Comparison of ENCODE assay signal across 30 mouse cellular contexts in genomic region chr16:22847686-22848085, GRCm38 (mm10). TPM values are rescaled to one million over a fixed set of nuclear protein-coding genes. Genes with fewer than 3 reads are reported as not detected.
A peak's percentile ranks its signal among the peaks of the same experiment; 100 is the strongest.
DNase-seq lines count a peak whose midpoint lies in the region; ATAC-seq and TF ChIP-seq lines count a peak whose summit lies in the region.
"Had no signal": no experiment of that assay in that cellular context is flagged by ENCODE, and none has a peak within 500 bp of the region (broad histone marks: within the 10 kb centered on the region; RNA-seq: fewer than 3 reads in every experiment).

No protein-coding gene starts in this region.

- H3K36me3 ChIP-seq in heart, embryonic 10.5 days, result no peaks in the 10 kb centered on the region
- H3K36me3 ChIP-seq in heart, adult 2 months (ENCODE audit: control insufficient read depth, insufficient read depth, low read length), result no peaks in the 10 kb centered on the region
- no peaks in the 10 kb centered on the region for H3K36me3 ChIP-seq in forebrain, embryonic 13.5 days (ENCODE audit: poor library complexity, severe bottlenecking)

- H3K4me3 ChIP-seq in heart, embryonic 10.5 days, result no peak overlapping the region
- H3K4me3 ChIP-seq in heart, adult 2 months, result no peak overlapping the region
- H3K4me3 ChIP-seq in embryonic fibroblast, embryonic 13.5 days (ENCODE audit: insufficient read depth, low read length), result no peak overlapping the region
- no peak overlapping the region for H3K4me3 ChIP-seq in forebrain, embryonic 13.5 days

- ATAC-seq in megakaryocyte, adult 5-6 weeks (ENCODE audit: poor library complexity, severe bottlenecking), result no peak
- no peak for ATAC-seq in forebrain, embryonic 13.5 days
- ATAC-seq: activated CD4-positive, CD25-positive, alpha-beta regulatory T cell, adult 4 months; CD4-positive, CD25-positive, alpha-beta regulatory T cell, adult 4 months had no signal

- intact Hi-C loops in heart, adult 2 months (cut with DNase I), result no loop called here

- WGBS in heart, embryonic 10.5 days, result 84% methylated on average over 1 of the region's 1 CpGs
- WGBS in heart, adult 2 months, result 89% methylated on average over 1 of the region's 1 CpGs
- 88% methylated on average over 1 of the region's 1 CpGs for WGBS in forebrain, embryonic 13.5 days

- TF ChIP-seq CTCF in heart, adult 2 months (IDR thresholded peaks at IDR 0.05), result no peak
- no peak for TF ChIP-seq CTCF in embryonic fibroblast, embryonic 13.5 days (IDR thresholded peaks at IDR 0.05; ENCODE audit: borderline replicate concordance, insufficient read depth, low read length)

- peaks cover 15% of the 10 kb centered on the region for H3K4me1 ChIP-seq in heart, embryonic 10.5 days
- no peaks in the 10 kb centered on the region; the same call in 1 of the 2 replicates for H3K4me1 ChIP-seq in heart, adult 2 months (ENCODE audit: control insufficient read depth, insufficient read depth, low read length)
- H3K4me1 ChIP-seq in embryonic fibroblast, embryonic 13.5 days (ENCODE audit: control insufficient read depth, insufficient read depth, low read length), result peaks cover 7% of the 10 kb centered on the region; the same call in 1 of the 2 replicates
- peaks cover 14% of the 10 kb centered on the region for H3K4me1 ChIP-seq in forebrain, embryonic 13.5 days

- H3K4me2 ChIP-seq in forebrain, embryonic 13.5 days, result no peak overlapping the region

- no peak overlapping the region for H3K27ac ChIP-seq in heart, embryonic 10.5 days
- H3K27ac ChIP-seq in heart, adult 2 months, result no peak overlapping the region
- 0 out of 2 replicates have a peak overlapping the region, but pooled peaks have one; percentile 25 for H3K27ac ChIP-seq in embryonic fibroblast, embryonic 13.5 days (ENCODE audit: insufficient read depth, low read length)
- no peak overlapping the region for H3K27ac ChIP-seq in forebrain, embryonic 13.5 days

- TF ChIP-seq EP300 in heart, adult 2 months (IDR thresholded peaks at IDR 0.05; ENCODE audit: insufficient read depth, low read depth, low read length), result no peak

- DNase-seq in heart, embryonic 10.5 days (ENCODE audit: low spot score), result peak; percentile 36
- no peak for DNase-seq in heart, adult 2 months
- peak; percentile 80 for DNase-seq in 3T3-L1 (ENCODE audit: low read depth, low spot score)
- DNase-seq in NIH3T3 (ENCODE audit: low read depth), result peak; percentile 57
- DNase-seq in retina, postnatal 1 day, result no peak
- DNase-seq: adrenal gland, adult 2 months; adrenal gland, adult 8-10 months; adrenal gland, postnatal 10 days; adrenal gland, postnatal 14 days; adrenal gland, postnatal 25 days; adrenal gland, postnatal 36 days; B cell, adult 2 months; cerebellum, adult 11 months; cerebellum, adult 11-12 months; cerebellum, adult 18-20 months; cerebellum, adult 2 months had no signal

- H3K27me3 ChIP-seq in heart, embryonic 10.5 days (ENCODE audit: insufficient read depth, poor library complexity, severe bottlenecking), result no peaks in the 10 kb centered on the region
- H3K27me3 ChIP-seq in heart, adult 2 months (ENCODE audit: control insufficient read depth, insufficient read depth, low read length), result no peaks in the 10 kb centered on the region
- H3K27me3 ChIP-seq in forebrain, embryonic 13.5 days, result no peaks in the 10 kb centered on the region
- H3K27me3 ChIP-seq: CH12.LX, Patski had no signal

- H3K9me3 ChIP-seq in heart, embryonic 10.5 days, result no peaks in the 10 kb centered on the region
- H3K9me3 ChIP-seq in forebrain, embryonic 13.5 days (replicated peaks), result no peaks in the 10 kb centered on the region
- H3K9me3 ChIP-seq: G1E had no signal

- H3K79me2 ChIP-seq in heart, adult 2 months (replicated peaks; ENCODE audit: control insufficient read depth, insufficient read depth, low read length), result no peaks in the 10 kb centered on the region

- no peak overlapping the region for H3K9ac ChIP-seq in heart, adult 2 months (ENCODE audit: low read depth, low read length)
- H3K9ac ChIP-seq in forebrain, embryonic 13.5 days, result no peak overlapping the region

- TF ChIP-seq POLR2A in heart, adult 2 months (IDR thresholded peaks at IDR 0.05; ENCODE audit: insufficient read depth, low read depth, low read length), result no peak
- TF ChIP-seq POLR2A in embryonic fibroblast, embryonic 13.5 days (IDR thresholded peaks at IDR 0.05; ENCODE audit: low read depth, low read length), result no peak

RNA-seq across cellular contexts. Expression of gene Tbccd1, which starts 9.8 kb away (rescaled TPM):
- 24.1 and 26.1 TPM in 2 replicates for polyA plus RNA-seq in heart, embryonic 10.5 days (2016; fragmentation: Nextera tagmentation; extraction: Ambion mirVana)
- 10 to 100 TPM; 12.7 to 12.8 TPM for total RNA-seq in heart, adult 2 months (2021)
- 10.3 and 16.1 TPM in 2 replicates for polyA plus RNA-seq in heart, adult 2 months (2012; rRNA removed)
- polyA plus RNA-seq in embryonic fibroblast, embryonic 13.5 days (2011; ENCODE audit: insufficient read length, low read depth, missing spikeins), result 14.8 and 15.9 TPM in 2 replicates
- total RNA-seq in megakaryocyte, adult 5-6 weeks (2015), result 14.3 and 24.1 TPM in 2 replicates
- total RNA-seq in megakaryocyte, adult 5-6 weeks (2017), result 18.7 and 21.0 TPM in 2 replicates
- polyA plus RNA-seq in forebrain, embryonic 13.5 days (2015; fragmentation: Nextera tagmentation; extraction: Ambion mirVana), result 26.5 and 28.6 TPM in 2 replicates

RNA-seq across cellular contexts. Expression of gene Dnajb11, which starts 10.0 kb away (rescaled TPM):
- polyA plus RNA-seq in heart, embryonic 10.5 days (2016; fragmentation: Nextera tagmentation; extraction: Ambion mirVana), result 140 and 150 TPM in 2 replicates
- 10 to 100 TPM; 59.5 to 68.5 TPM for total RNA-seq in heart, adult 2 months (2021)
- 13.0 and 19.3 TPM in 2 replicates for polyA plus RNA-seq in heart, adult 2 months (2012; rRNA removed)
- 100 and 101 TPM in 2 replicates for polyA plus RNA-seq in embryonic fibroblast, embryonic 13.5 days (2011; ENCODE audit: insufficient read length, low read depth, missing spikeins)
- 62.0 and 63.4 TPM in 2 replicates for total RNA-seq in megakaryocyte, adult 5-6 weeks (2015)
- 142 and 147 TPM in 2 replicates for total RNA-seq in megakaryocyte, adult 5-6 weeks (2017)
- 82.1 and 83.9 TPM in 2 replicates for polyA plus RNA-seq in forebrain, embryonic 13.5 days (2015; fragmentation: Nextera tagmentation; extraction: Ambion mirVana)

RNA-seq across cellular contexts. Expression of gene Crygs, which starts 36.3 kb away (rescaled TPM):
- polyA plus RNA-seq in heart, embryonic 10.5 days (2016; fragmentation: Nextera tagmentation; extraction: Ambion mirVana), result 0.15 TPM in 1 of 2 replicates, not detected in the other
- not detected for total RNA-seq in heart, adult 2 months (2021)
- not detected in 2 replicates for polyA plus RNA-seq in heart, adult 2 months (2012; rRNA removed)
- not detected in 2 replicates for polyA plus RNA-seq in embryonic fibroblast, embryonic 13.5 days (2011; ENCODE audit: insufficient read length, low read depth, missing spikeins)
- not detected in 2 replicates for total RNA-seq in megakaryocyte, adult 5-6 weeks (2015)
- total RNA-seq in megakaryocyte, adult 5-6 weeks (2017), result not detected in 2 replicates
- polyA plus RNA-seq in forebrain, embryonic 13.5 days (2015; fragmentation: Nextera tagmentation; extraction: Ambion mirVana), result not detected in 2 replicates
- total RNA-seq: adrenal gland, adult 18-20 months; adrenal gland, adult 2 months; adrenal gland, adult 8-10 months; adrenal gland, postnatal 10 days; adrenal gland, postnatal 14 days; adrenal gland, postnatal 25 days; adrenal gland, postnatal 36 days; adrenal gland, postnatal 4 days; CH12.LX; ES-E14; MEL had no signal
- polyA plus RNA-seq: activated CD4-positive, CD25-positive, alpha-beta regulatory T cell, adult 4 months; adrenal gland, adult 2 months; brain, embryonic 14.5 days; C2C12; CD4-positive, CD25-positive, alpha-beta regulatory T cell, adult 4 months; G1E had no signal

RNA-seq across cellular contexts. Expression of gene Ahsg, which starts 43.4 kb away (rescaled TPM):
- 0.73 TPM in 1 of 2 replicates, not detected in the other for polyA plus RNA-seq in heart, embryonic 10.5 days (2016; fragmentation: Nextera tagmentation; extraction: Ambion mirVana)
- total RNA-seq in heart, adult 2 months (2021), result 1 to 10 TPM; 8.0 to 8.6 TPM
- polyA plus RNA-seq in heart, adult 2 months (2012; rRNA removed), result 15.1 and 19.3 TPM in 2 replicates
- not detected in 2 replicates for polyA plus RNA-seq in embryonic fibroblast, embryonic 13.5 days (2011; ENCODE audit: insufficient read length, low read depth, missing spikeins)
- total RNA-seq in megakaryocyte, adult 5-6 weeks (2015), result not detected in 2 replicates
- not detected in 2 replicates for total RNA-seq in megakaryocyte, adult 5-6 weeks (2017)
- polyA plus RNA-seq in forebrain, embryonic 13.5 days (2015; fragmentation: Nextera tagmentation; extraction: Ambion mirVana), result 1.5 TPM in 1 of 2 replicates, not detected in the other
- total RNA-seq: CH12.LX, MEL had no signal
- polyA plus RNA-seq: activated CD4-positive, CD25-positive, alpha-beta regulatory T cell, adult 4 months; C2C12; CD4-positive, CD25-positive, alpha-beta regulatory T cell, adult 4 months; cerebellum, adult 2 months; Patski had no signal

Comparison
In these comparisons a context has a peak if more than half of its experiments do, and no peak if none do; other contexts are left out.
1. DNase-seq: peak in heart, embryonic 10.5 days (single experiment), 3T3-L1 (single experiment) and NIH3T3 (single experiment); none in heart, adult 2 months (0 of 2) and retina, postnatal 1 day (single experiment).